Mouse (Mus musculus) Muller cell, postnatal 12 days (primary cell): ENCODE data around the gene Ikzf5.

Source experiments
- DNase-seq: peaks from one replicate; pipeline ENCODE4 v3.0.0-alpha.2; 2015; ENCODE audit errors: inconsistent ontology term

The Ikzf5 gene

GRCm38 (mm10) chr7:131345856-131346541 lies 64.3 kb downstream of the Ikzf5 start:
- DNase-seq: peak; percentile 24
